Mouse (Mus musculus) brain, adult 2 months (tissue): ENCODE data around the gene Tas2r123.

Source experiments
- DNase-seq: peaks from one replicate; pipeline ENCODE4 v3.0.0; 2011; ENCODE audit warnings: low read depth, low spot score

Tas2r123 gene

DNA sequence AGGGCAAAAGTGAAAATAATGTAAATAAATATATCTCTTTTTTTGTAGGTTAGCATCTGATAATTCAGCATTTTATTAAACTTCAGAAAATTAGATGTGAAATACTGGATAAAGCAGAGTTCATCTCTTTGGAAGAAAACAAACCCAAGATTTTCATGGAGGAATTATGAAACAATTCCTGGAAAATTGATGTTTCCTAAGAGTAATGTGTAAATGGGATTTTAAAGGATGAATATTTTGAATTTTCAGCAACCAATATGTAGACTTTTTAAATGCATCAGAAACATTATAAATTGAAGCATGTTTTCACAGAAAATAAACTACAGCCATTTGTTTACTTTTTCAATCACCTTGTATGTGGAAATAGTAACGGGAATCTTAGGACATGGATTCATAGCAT, at the start of gene Tas2r123:
Gene Tas2r123, plus strand, starts transcription at position 301 of the 400 bp plus-strand sequence.
- DNase-seq, result no peak

DNA sequence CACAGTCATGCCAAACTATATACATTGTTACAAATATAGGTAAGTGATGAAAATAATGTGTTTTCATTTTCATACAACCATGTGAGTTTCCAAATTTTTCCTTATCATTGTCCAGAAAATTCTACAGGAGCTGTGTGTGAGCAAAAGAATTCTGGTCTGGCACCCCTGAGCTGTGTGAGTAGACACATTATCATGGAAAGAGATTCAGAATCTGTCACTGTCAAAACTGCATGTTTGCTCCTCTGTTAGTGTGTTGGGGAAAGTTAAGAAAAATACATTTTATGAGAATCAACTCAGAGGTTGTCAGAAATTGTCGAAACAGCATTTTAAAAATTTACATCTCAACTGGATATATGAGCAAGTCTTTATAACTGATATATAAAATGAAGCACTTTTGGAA, 44.4 kb upstream of the Tas2r123 start, which contains the start of gene Tas2r117:
Gene Tas2r117, plus strand, starts transcription at position 301 of the 400 bp plus-strand sequence.
- DNase-seq, result no peak

DNA sequence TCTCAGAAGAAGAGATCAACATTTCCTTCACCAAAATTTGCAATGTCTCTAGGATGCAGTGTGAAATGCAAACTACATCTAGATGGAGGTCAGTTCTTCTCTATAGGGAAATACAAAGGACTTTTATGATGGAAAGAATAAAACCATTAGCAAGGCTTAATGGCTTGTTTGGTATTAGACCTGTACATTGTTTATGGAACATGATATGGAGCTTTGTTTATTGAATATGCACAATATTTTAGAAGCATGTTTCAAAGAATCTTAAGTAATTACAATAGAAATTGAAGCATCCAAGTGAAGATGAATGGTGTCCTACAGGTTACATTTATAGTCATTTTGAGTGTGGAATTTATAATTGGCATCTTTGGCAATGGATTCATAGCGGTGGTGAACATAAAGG, 8.2 kb downstream of the Tas2r123 start, which contains the start of gene Tas2r116:
Gene Tas2r116, plus strand, starts transcription at position 301 of the 400 bp plus-strand sequence.
- DNase-seq, result no peak

DNA sequence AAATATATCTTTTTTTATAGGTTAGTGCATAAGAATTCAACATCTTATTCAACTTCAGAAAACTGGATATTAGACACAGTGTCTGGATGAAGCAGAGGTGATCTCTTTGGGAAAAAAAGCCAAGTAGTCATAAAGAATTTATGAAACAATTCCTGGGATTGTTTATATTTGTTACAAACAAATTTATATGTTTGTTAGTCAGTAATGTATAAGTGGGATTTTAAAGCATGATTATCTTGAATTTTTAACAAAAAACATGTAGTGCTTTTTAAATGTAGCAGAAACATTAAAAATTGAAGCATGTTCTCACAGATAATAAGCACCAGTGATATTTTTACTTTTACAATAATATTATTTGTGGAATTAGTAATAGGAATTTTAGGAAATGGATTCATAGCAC, 20.8 kb downstream of the Tas2r123 start, which contains the start of gene Tas2r110:
Gene Tas2r110, plus strand, starts transcription at position 301 of the 400 bp plus-strand sequence.
- no peak for DNase-seq

DNA sequence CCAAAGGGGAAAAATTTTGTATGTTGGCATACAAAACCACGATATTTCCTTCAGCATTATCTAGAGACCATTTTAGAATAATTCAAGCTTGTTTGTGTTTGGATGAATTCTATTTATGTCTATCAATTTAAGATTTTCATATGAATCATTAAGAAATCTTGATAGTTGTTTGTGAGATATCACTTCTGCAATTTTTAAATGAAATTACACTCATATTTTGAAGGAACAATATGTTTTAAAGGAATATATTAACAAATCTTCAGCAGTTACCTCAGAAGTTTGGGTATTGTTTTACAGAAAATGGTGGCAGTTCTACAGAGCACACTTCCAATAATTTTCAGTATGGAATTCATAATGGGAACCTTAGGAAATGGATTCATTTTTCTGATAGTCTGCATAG, 45.8 kb downstream of the Tas2r123 start, which contains the start of gene Tas2r113:
Gene Tas2r113, plus strand, starts transcription at position 301 of the 400 bp plus-strand sequence.
- no peak for DNase-seq
